Comparison of ENCODE assay signal across 19 mouse cellular contexts in the genomic region with DNA sequence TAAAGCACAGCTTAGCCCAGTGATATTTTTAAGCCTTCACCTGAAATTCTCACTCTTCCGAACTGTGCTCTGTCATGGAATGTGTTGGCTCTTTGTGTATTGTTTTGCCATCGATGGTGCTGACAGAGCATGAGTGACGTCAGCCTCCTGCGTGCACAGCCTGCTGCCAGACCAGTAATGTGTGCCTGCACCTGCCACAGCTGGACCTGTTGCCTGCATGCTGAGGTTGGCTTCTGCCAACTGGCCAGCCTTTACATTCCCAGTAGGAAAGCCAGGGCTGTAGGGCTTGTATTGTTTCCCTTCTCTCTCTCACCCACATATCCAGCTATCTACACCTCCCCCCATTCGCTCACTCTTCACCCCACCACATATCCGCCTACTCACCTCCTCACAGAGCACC.
DNase-seq lines count a peak whose midpoint lies in the region; ATAC-seq and TF ChIP-seq lines count a peak whose summit lies in the region.
"Had no signal": no experiment of that assay in that cellular context is flagged by ENCODE, and none has a peak within 500 bp of the region (broad histone marks: within the 10 kb centered on the region; RNA-seq: fewer than 3 reads in every experiment).

No protein-coding gene starts in this region.

- H3K9me3 ChIP-seq in kidney, embryonic 15.5 days (replicated peaks), result no peaks in the 10 kb centered on the region
- H3K9me3 ChIP-seq: embryonic facial prominence, embryonic 13.5 days; megakaryocyte, embryonic 14.5 days; stomach, embryonic 15.5 days had no signal

- TF ChIP-seq CTCF in left cerebral cortex, adult 2 months (IDR thresholded peaks at IDR 0.05), result no peak

- intact Hi-C loops in left cerebral cortex, adult 2 months (cut with DNase I), result no loop called here

- no peak overlapping the region for H3K9ac ChIP-seq in kidney, embryonic 15.5 days
- H3K9ac ChIP-seq: embryonic facial prominence, embryonic 13.5 days; stomach, embryonic 15.5 days had no signal

- no peaks in the 10 kb centered on the region for H3K36me3 ChIP-seq in kidney, embryonic 15.5 days
- no peaks in the 10 kb centered on the region for H3K36me3 ChIP-seq in myocyte (ENCODE audit: control insufficient read depth, insufficient read depth)
- H3K36me3 ChIP-seq: embryonic facial prominence, embryonic 13.5 days; stomach, embryonic 15.5 days had no signal

- H3K4me2 ChIP-seq in kidney, embryonic 15.5 days, result no peak overlapping the region
- H3K4me2 ChIP-seq in myocyte (ENCODE audit: low read depth), result no peak overlapping the region
- H3K4me2 ChIP-seq: embryonic facial prominence, embryonic 13.5 days; stomach, embryonic 15.5 days had no signal

- 76% methylated on average over 6 of the region's 6 CpGs for WGBS in kidney, embryonic 15.5 days

- DNase-seq in kidney, adult 8-10 months, result no peak
- peak; percentile 37 for DNase-seq in right cerebral cortex, adult 18-20 months
- no peak for DNase-seq in right cerebral cortex, postnatal 14 days
- DNase-seq in left cerebral cortex, adult 2 months (ENCODE audit: extremely low spot score in 1 of 2, low spot score in 2 of 2), result peak; percentile 22 to 28
- no peak for DNase-seq in gastrocnemius, postnatal 10 days
- DNase-seq in embryo, embryonic 10.5 days (ENCODE audit: low spot score), result no peak
- DNase-seq: cerebellum, adult 9-11 months; heart, adult 18-20 months; heart, postnatal 36 days; kidney, adult 9 months; lung, adult 18-20 months; lung, postnatal 14 days; thymus, adult 2 months had no signal

- H3K27me3 ChIP-seq in kidney, embryonic 15.5 days, result no peaks in the 10 kb centered on the region
- H3K27me3 ChIP-seq in myocyte (ENCODE audit: control insufficient read depth, insufficient read depth, insufficient read length), result no peaks in the 10 kb centered on the region
- H3K27me3 ChIP-seq: embryonic facial prominence, embryonic 13.5 days; megakaryocyte, embryonic 14.5 days; stomach, embryonic 15.5 days had no signal

- H3ac ChIP-seq in myocyte (ENCODE audit: control insufficient read depth, insufficient read length), result no peak overlapping the region

- H3K4me1 ChIP-seq in kidney, embryonic 15.5 days, result peaks cover 32% of the 10 kb centered on the region
- H3K4me1 ChIP-seq: stomach, embryonic 15.5 days had no signal

- no peak for TF ChIP-seq POLR2A in myocyte (IDR thresholded peaks at IDR 0.05; ENCODE audit: insufficient read length, low read depth)

- no peak overlapping the region for H3K4me3 ChIP-seq in kidney, embryonic 15.5 days (replicated peaks)
- H3K4me3 ChIP-seq in left cerebral cortex, adult 2 months, result no peak overlapping the region
- H3K4me3 ChIP-seq in myocyte, result no peak overlapping the region
- H3K4me3 ChIP-seq: embryonic facial prominence, embryonic 13.5 days; megakaryocyte, embryonic 14.5 days; stomach, embryonic 15.5 days had no signal

- ATAC-seq in kidney, embryonic 15.5 days (replicated peaks; ENCODE audit: low FRiP score), result no peak
- ATAC-seq: forebrain, embryonic 16.5 days had no signal

- H3K27ac ChIP-seq in kidney, embryonic 15.5 days, result peak overlapping the region; percentile 50; the same call in 1 of the 2 replicates
- no peak overlapping the region for H3K27ac ChIP-seq in left cerebral cortex, adult 2 months
- H3K27ac ChIP-seq: embryonic facial prominence, embryonic 13.5 days; stomach, embryonic 15.5 days had no signal

- H3K79me2 ChIP-seq in myocyte (ENCODE audit: control insufficient read depth, insufficient read depth), result no peaks in the 10 kb centered on the region

TF ChIP-seq in myocyte, 11 proteins besides CTCF, POLR2A, EP300 and RAD21:
- TF ChIP-seq MYOD1 (IDR thresholded peaks at IDR 0.05; ENCODE audit: control insufficient read depth in 1 of 3, insufficient read length in 2 of 3, low read depth in 2 of 3), result peak in 2 of 3 experiments; percentile 61 to 79
- no peak for TF ChIP-seq CEBPB (IDR thresholded peaks at IDR 0.05; ENCODE audit: insufficient read depth, poor library complexity, severe bottlenecking)
- peak; percentile 4 for TF ChIP-seq TCF3 (IDR thresholded peaks at IDR 0.05; ENCODE audit: insufficient read length, low read depth)
- no peak for TF ChIP-seq REST (IDR thresholded peaks at IDR 0.05; ENCODE audit: insufficient read depth, insufficient read length)
- peak in 2 of 3 experiments; percentile 71 to 73 for TF ChIP-seq MYOG (IDR thresholded peaks at IDR 0.05; ENCODE audit: control insufficient read depth in 1 of 3, insufficient read depth in 1 of 3, insufficient read length in 2 of 3, low read depth in 2 of 3)

Comparison
In these comparisons a context has a peak if more than half of its experiments do, and no peak if none do; other contexts are left out.
1. DNase-seq: peak in right cerebral cortex, adult 18-20 months (single experiment) and left cerebral cortex, adult 2 months (2 of 2); none in kidney, adult 8-10 months (0 of 2), right cerebral cortex, postnatal 14 days (single experiment), gastrocnemius, postnatal 10 days (single experiment) and embryo, embryonic 10.5 days (single experiment).